Mouse (Mus musculus) midbrain, embryonic 12.5 days (tissue): ENCODE data around the gene Qrich2. TPM values are rescaled to one million over a fixed set of nuclear protein-coding genes. Genes with fewer than 3 reads are reported as not detected.
"Not testable (repeated sequence)": the region's sequence is repeated elsewhere in the genome, so short reads cannot be mapped to it uniquely, and the experiment has no call there.

ENCODE experiments used
- ATAC-seq: fragments of 200-750 bp; cut with Nextera tagmentation; 2 replicates; pipeline ENCODE4 v1.8.0; 2017; ENCODE audit warnings: low read depth, moderate TSS enrichment, moderate library complexity; ENCODE audit not compliant: low FRiP score
- H3K27ac ChIP-seq: fragments of 300-500 bp; sonication (generic); replicated peaks from 2 replicates; pipeline ENCODE4 v1.5.1; 2016; ENCODE audit warnings: mild to moderate bottlenecking
- H3K27me3 ChIP-seq: fragments of 300-500 bp; sonication (generic); 2 replicates; pipeline ENCODE4 v1.6.1; 2016; ENCODE audit warnings: mild to moderate bottlenecking
- H3K36me3 ChIP-seq: fragments of 300-500 bp; sonication (generic); 2 replicates; pipeline ENCODE4 v1.6.1; 2016
- H3K4me1 ChIP-seq: fragments of 300-500 bp; sonication (generic); 2 replicates; pipeline ENCODE4 v1.6.1; 2016
- H3K4me2 ChIP-seq: fragments of 300-500 bp; sonication (generic); replicated peaks from 2 replicates; pipeline ENCODE4 v1.6.1; 2016; ENCODE audit warnings: mild to moderate bottlenecking, moderate library complexity
- H3K4me3 ChIP-seq: fragments of 300-500 bp; sonication (generic); 2 replicates; pipeline ENCODE4 v1.5.1; 2016; ENCODE audit warnings: mild to moderate bottlenecking
- H3K9ac ChIP-seq: fragments of 300-500 bp; sonication (generic); replicated peaks from 2 replicates; pipeline ENCODE4 v1.6.1; 2016; ENCODE audit warnings: mild to moderate bottlenecking, moderate library complexity
- H3K9me3 ChIP-seq: fragments of 300-500 bp; sonication (generic); 2 replicates; pipeline ENCODE4 v1.6.1; 2016; ENCODE audit warnings: mild to moderate bottlenecking
- WGBS: fragments of 180-500 bp; shearing (Covaris S2); methylation state at CpG from one replicate; pipeline ENCODE4 v1.1.7; 2016; 5-methylcytosine and 5-hydroxymethylcytosine counted together
- polyA plus RNA-seq: library from polyadenylated mRNA; unstranded; fragments of >200 nt; fragmentation: Nextera tagmentation; extraction: Ambion mirVana; gene quantifications from 2 replicates; pipeline ENCODE4 v1.2.1, GENCODE M21; 2016

Gene Qrich2
- polyA plus RNA-seq, 1 experiment from 2014 or later: not detected

GRCm38 (mm10) chr11:116432593-116433355 is 33.3 kb downstream of the Qrich2 start:
- peaks cover 11% of the 10 kb centered on the region; the same call in 1 of the 2 replicates for H3K27me3 ChIP-seq
- H3K36me3 ChIP-seq: peaks cover 21% of the 10 kb centered on the region
- H3K4me3 ChIP-seq: no peak overlapping the region
- H3K9ac ChIP-seq: no peak overlapping the region
- H3K27ac ChIP-seq: no peak overlapping the region
- no peak for ATAC-seq
- WGBS: 60% methylated on average over 8 of the region's 8 CpGs
- peaks cover 35% of the 10 kb centered on the region for H3K4me1 ChIP-seq
- no peak overlapping the region for H3K4me2 ChIP-seq
- no peaks in the 10 kb centered on the region for H3K9me3 ChIP-seq

GRCm38 (mm10) chr11:116432127-116432526 is 33.9 kb downstream of the Qrich2 start:
- H3K27ac ChIP-seq: no peak overlapping the region
- peaks cover 15% of the 10 kb centered on the region for H3K36me3 ChIP-seq
- H3K4me1 ChIP-seq: peaks cover 29% of the 10 kb centered on the region
- H3K4me3 ChIP-seq: no peak overlapping the region
- no peaks in the 10 kb centered on the region for H3K9me3 ChIP-seq
- H3K27me3 ChIP-seq: peaks cover 11% of the 10 kb centered on the region; the same call in 1 of the 2 replicates
- no peak overlapping the region for H3K4me2 ChIP-seq
- WGBS: 51% methylated on average over 6 of the region's 6 CpGs
- no peak overlapping the region for H3K9ac ChIP-seq
- ATAC-seq: no peak

GRCm38 (mm10) chr11:116431428-116432077 is 34.5 kb downstream of the Qrich2 start:
- Histone ChIP-seq H3K4me3 (no peak overlapping the region), H3K4me2 (peak overlapping the region; percentile 26), H3K27me3 (peaks cover 11% of the 10 kb centered on the region; the same call in 1 of the 2 replicates), H3K9ac (0 out of 2 replicates have a peak overlapping the region, but pooled peaks have one; percentile 4), H3K9me3 (no peaks in the 10 kb centered on the region), H3K27ac (no peak overlapping the region), H3K36me3 (peaks cover 9% of the 10 kb centered on the region), H3K4me1 (peaks cover 23% of the 10 kb centered on the region)
- WGBS: 43% methylated on average over 11 of the region's 11 CpGs
- no peak for ATAC-seq

- no peak for ATAC-seq
- Histone ChIP-seq H3K9ac (0 out of 2 replicates have a peak overlapping the region, but pooled peaks have one; percentile 4), H3K4me2 (peak overlapping the region; percentile 26)
Observed at GRCm38 (mm10) chr11:116430723-116431427, 35.2 kb downstream of the Qrich2 start.

GRCm38 (mm10) chr11:116429862-116430613 is 36.0 kb downstream of the Qrich2 start:
- Histone ChIP-seq H3K9ac (no peak overlapping the region), H3K27me3 (peaks cover 11% of the 10 kb centered on the region; the same call in 1 of the 2 replicates), H3K36me3 (no peaks in the 10 kb centered on the region), H3K4me3 (no peak overlapping the region), H3K9me3 (no peaks in the 10 kb centered on the region), H3K4me2 (no peak overlapping the region), H3K4me1 (peaks cover 9% of the 10 kb centered on the region), H3K27ac (no peak overlapping the region)
- 85% methylated on average over 9 of the region's 9 CpGs for WGBS
- no peak for ATAC-seq

More at GRCm38 (mm10) chr11:116430723-116431427, 35.2 kb downstream of the Qrich2 start:
- H3K27ac ChIP-seq: no peak overlapping the region
- WGBS: 36% methylated on average over 22 of the region's 22 CpGs
- peaks cover 16% of the 10 kb centered on the region for H3K4me1 ChIP-seq
- H3K4me3 ChIP-seq: no peak overlapping the region
- peaks cover 2% of the 10 kb centered on the region; the same call in 1 of the 2 replicates for H3K36me3 ChIP-seq
- peaks cover 11% of the 10 kb centered on the region; the same call in 1 of the 2 replicates for H3K27me3 ChIP-seq
- H3K9me3 ChIP-seq: no peaks in the 10 kb centered on the region

- Histone ChIP-seq H3K4me3 (no peak overlapping the region), H3K4me2 (no peak overlapping the region), H3K36me3 (no peaks in the 10 kb centered on the region), H3K4me1 (peaks cover 8% of the 10 kb centered on the region; the same call in 1 of the 2 replicates), H3K9ac (no peak overlapping the region), H3K9me3 (no peaks in the 10 kb centered on the region), H3K27ac (no peak overlapping the region), H3K27me3 (peaks cover 11% of the 10 kb centered on the region; the same call in 1 of the 2 replicates)
- WGBS: 58% methylated on average over 12 of the region's 13 CpGs
- ATAC-seq: no peak
Observed at GRCm38 (mm10) chr11:116428872-116429859, 36.9 kb downstream of the Qrich2 start.

GRCm38 (mm10) chr11:116426852-116427575 is 39.0 kb downstream of the Qrich2 start:
- 0 out of 2 replicates have a peak, but pooled peaks cover 4% of the 10 kb centered on the region for H3K4me1 ChIP-seq
- H3K27ac ChIP-seq: no peak overlapping the region
- no peak for ATAC-seq
- 77% methylated on average over 6 of the region's 6 CpGs for WGBS
- no peaks in the 10 kb centered on the region for H3K9me3 ChIP-seq
- no peak overlapping the region for H3K9ac ChIP-seq
- peaks cover 14% of the 10 kb centered on the region; the same call in 1 of the 2 replicates for H3K27me3 ChIP-seq
- no peak overlapping the region for H3K4me3 ChIP-seq
- no peak overlapping the region for H3K4me2 ChIP-seq
- H3K36me3 ChIP-seq: no peaks in the 10 kb centered on the region

GRCm38 (mm10) chr11:116426328-116426727 is 39.7 kb downstream of the Qrich2 start:
- not testable (repeated sequence) for H3K4me1 ChIP-seq, H3K9ac ChIP-seq, H3K36me3 ChIP-seq, H3K4me3 ChIP-seq, H3K9me3 ChIP-seq, H3K27ac ChIP-seq, H3K4me2 ChIP-seq, ATAC-seq
- peaks cover 10% of the 10 kb centered on the region; the same call in 1 of the 2 replicates for H3K27me3 ChIP-seq
- 91% methylated on average over 11 of the region's 11 CpGs for WGBS

GRCm38 (mm10) chr11:116424621-116425407 is 41.2 kb downstream of the Qrich2 start:
- H3K4me1 ChIP-seq: no peaks in the 10 kb centered on the region
- 54% methylated on average over 8 of the region's 8 CpGs for WGBS
- H3K27ac ChIP-seq: no peak overlapping the region
- no peaks in the 10 kb centered on the region for H3K9me3 ChIP-seq
- no peak overlapping the region for H3K4me3 ChIP-seq
- no peak for ATAC-seq
- no peaks in the 10 kb centered on the region for H3K36me3 ChIP-seq
- H3K27me3 ChIP-seq: 0 out of 2 replicates have a peak, but pooled peaks cover 3% of the 10 kb centered on the region
- no peak overlapping the region for H3K9ac ChIP-seq
- H3K4me2 ChIP-seq: no peak overlapping the region
